Mouse (Mus musculus): Measurements from ENCODE around the gene Washc2.

DNA sequence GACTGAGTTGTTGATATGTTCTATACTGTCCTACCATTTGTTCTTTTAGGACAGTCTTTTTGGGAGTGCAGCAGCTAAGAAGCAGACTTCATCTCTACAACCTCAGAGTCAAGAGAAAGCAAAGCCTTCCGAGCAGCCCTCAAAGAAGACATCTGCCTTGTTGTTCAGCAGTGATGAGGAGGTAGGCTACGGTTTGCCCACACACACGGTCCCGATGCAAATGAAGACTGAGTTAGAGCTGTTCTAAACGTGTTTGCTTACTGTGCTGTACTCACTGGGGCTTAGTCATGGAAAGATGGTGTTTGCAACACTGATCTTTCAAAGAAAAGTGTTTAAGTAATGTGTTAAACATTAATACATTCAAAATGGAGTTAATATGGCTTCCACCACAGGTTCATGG lies 30.2 kb downstream of the Washc2 start:
- TF ChIP-seq POLR2A (IDR thresholded peaks at IDR 0.05; ENCODE audit: low read depth, low read length) (no peak), CTCF (IDR thresholded peaks at IDR 0.05; ENCODE audit: borderline replicate concordance, insufficient read depth, low read length) (no peak)

All from embryonic fibroblast, embryonic 13.5 days (primary cell).